Mouse (Mus musculus): ENCODE results near the gene Tmco1. TPM values are rescaled to one million over a fixed set of nuclear protein-coding genes. Genes with fewer than 3 reads are reported as not detected.

Gene Tmco1
- polyA plus RNA-seq, 1 experiment from 2014 or later: 69.9 TPM

- H3K4me2 ChIP-seq: no peak overlapping the region
- peaks cover 98% of the 10 kb centered on the region for H3K36me3 ChIP-seq
- no peak overlapping the region for H3K4me3 ChIP-seq (replicated peaks)
- H3K9ac ChIP-seq: no peak overlapping the region
- no peak for ATAC-seq (ENCODE audit: low read depth)
- H3K27me3 ChIP-seq: no peaks in the 10 kb centered on the region
- DNase-seq: no peak
- no peaks in the 10 kb centered on the region for H3K9me3 ChIP-seq (replicated peaks)
- 86% methylated on average over 9 of the region's 9 CpGs for WGBS (ENCODE audit: insufficient replicate concordance)
- peaks cover 11% of the 10 kb centered on the region for H3K4me1 ChIP-seq (replicated peaks)
- no peak overlapping the region for H3K27ac ChIP-seq
These were observed 50.6 kb downstream of the Tmco1 start for GRCm38 (mm10) chr1:167358731-167359130.

DNA sequence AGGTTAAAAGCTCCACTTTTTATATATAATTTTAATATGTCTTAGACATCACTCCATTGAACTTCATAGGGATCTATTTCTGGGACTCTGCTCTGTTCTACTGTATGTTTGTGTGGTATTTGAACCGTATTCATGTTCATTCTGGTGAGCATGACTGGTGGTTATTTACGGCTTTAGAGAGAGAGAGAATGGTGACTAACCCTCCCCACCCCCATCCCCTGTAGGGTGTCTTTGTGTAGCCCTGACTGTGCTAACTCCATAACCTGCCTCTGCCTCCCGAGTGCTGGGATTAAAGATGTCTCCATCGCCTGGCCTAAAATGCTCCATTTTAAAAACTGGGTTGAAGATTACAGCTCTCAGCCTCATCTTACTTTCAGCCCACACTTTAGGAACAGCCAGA, 52.1 kb downstream of the Tmco1 start:
- H3K36me3 ChIP-seq: peaks cover 98% of the 10 kb centered on the region

GRCm38 (mm10) chr1:167362819-167363218, 54.6 kb downstream of the Tmco1 start:
- H3K27ac ChIP-seq: no peak overlapping the region
- DNase-seq (no peak), ATAC-seq (ENCODE audit: low read depth) (no peak)
- WGBS (ENCODE audit: insufficient replicate concordance): 91% methylated on average over 4 of the region's 4 CpGs
- no peaks in the 10 kb centered on the region for H3K27me3 ChIP-seq
- no peak overlapping the region for H3K4me2 ChIP-seq
- H3K9ac ChIP-seq: no peak overlapping the region
- no peak overlapping the region for H3K4me3 ChIP-seq (replicated peaks)
- peaks cover 18% of the 10 kb centered on the region for H3K4me1 ChIP-seq (replicated peaks)
- peaks cover 98% of the 10 kb centered on the region for H3K36me3 ChIP-seq
- no peaks in the 10 kb centered on the region for H3K9me3 ChIP-seq (replicated peaks)

More for the DNA sequence above, 52.1 kb downstream of the Tmco1 start:
- H3K27ac ChIP-seq: no peak overlapping the region
- no peaks in the 10 kb centered on the region for H3K27me3 ChIP-seq
- H3K9me3 ChIP-seq (replicated peaks): no peaks in the 10 kb centered on the region
- no peak for DNase-seq
- WGBS (ENCODE audit: insufficient replicate concordance): 86% methylated on average over 4 of the region's 4 CpGs
- no peak overlapping the region for H3K4me3 ChIP-seq (replicated peaks)
- ATAC-seq (ENCODE audit: low read depth): no peak
- no peak overlapping the region for H3K9ac ChIP-seq
- H3K4me1 ChIP-seq (replicated peaks): no peaks in the 10 kb centered on the region
- no peak overlapping the region for H3K4me2 ChIP-seq

GRCm38 (mm10) chr1:167363322-167363721, 55.1 kb downstream of the Tmco1 start:
- H3K27ac ChIP-seq: no peak overlapping the region
- no peak overlapping the region for H3K4me2 ChIP-seq
- H3K27me3 ChIP-seq: no peaks in the 10 kb centered on the region
- H3K4me3 ChIP-seq (replicated peaks): no peak overlapping the region
- no peak overlapping the region for H3K9ac ChIP-seq
- H3K4me1 ChIP-seq (replicated peaks): peaks cover 23% of the 10 kb centered on the region
- WGBS (ENCODE audit: insufficient replicate concordance): 87% methylated on average over 5 of the region's 5 CpGs
- ATAC-seq (ENCODE audit: low read depth): no peak
- H3K36me3 ChIP-seq: peaks cover 98% of the 10 kb centered on the region
- DNase-seq: no peak
- H3K9me3 ChIP-seq (replicated peaks): no peaks in the 10 kb centered on the region

- ATAC-seq (ENCODE audit: low read depth): no peak
- Histone ChIP-seq H3K27me3 (no peaks in the 10 kb centered on the region), H3K36me3 (peaks cover 97% of the 10 kb centered on the region), H3K9ac (no peak overlapping the region), H3K27ac (0 out of 2 replicates have a peak overlapping the region, but pooled peaks have one; percentile 86), H3K4me1 (replicated peaks) (peaks cover 47% of the 10 kb centered on the region), H3K4me2 (no peak overlapping the region), H3K9me3 (replicated peaks) (no peaks in the 10 kb centered on the region), H3K4me3 (replicated peaks) (no peak overlapping the region)
- no peak for DNase-seq
- whole genome bisulfite sequencing (ENCODE audit: insufficient replicate concordance): 92% methylated on average over 7 of the region's 7 CpGs
These were observed 57.6 kb downstream of the Tmco1 start for GRCm38 (mm10) chr1:167365808-167366207.

DNA sequence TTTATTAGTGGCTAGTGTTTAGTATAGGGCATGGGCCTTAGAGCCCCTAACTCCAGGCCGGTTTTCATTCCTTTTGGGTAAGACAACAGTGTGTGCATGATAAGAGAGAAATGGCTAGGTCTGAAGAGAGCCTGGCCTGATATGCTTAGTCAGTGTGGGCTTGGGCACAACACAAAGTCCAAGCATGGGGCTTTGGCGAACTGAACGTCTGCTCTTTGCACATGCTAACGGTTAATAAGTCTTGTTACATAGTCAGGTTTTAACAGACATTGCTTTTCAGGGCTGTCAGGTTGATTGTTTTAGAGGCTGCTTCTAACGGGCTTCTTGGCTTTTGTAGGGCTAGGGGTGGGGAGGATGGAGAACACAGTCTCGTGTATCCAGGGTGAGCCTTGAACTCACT, 58.4 kb downstream of the Tmco1 start:
- Histone ChIP-seq H3K9me3 (replicated peaks) (no peaks in the 10 kb centered on the region), H3K9ac (peak overlapping the region; percentile 19; the same call in 1 of the 2 replicates), H3K4me1 (replicated peaks) (peaks cover 55% of the 10 kb centered on the region), H3K36me3 (peaks cover 97% of the 10 kb centered on the region), H3K4me2 (no peak overlapping the region), H3K27me3 (no peaks in the 10 kb centered on the region), H3K4me3 (replicated peaks) (no peak overlapping the region), H3K27ac (peak overlapping the region; percentile 86)
- ATAC-seq (ENCODE audit: low read depth) (no peak), DNase-seq (no peak)
- 73% methylated on average over 6 of the region's 6 CpGs for WGBS (ENCODE audit: insufficient replicate concordance)

DNA sequence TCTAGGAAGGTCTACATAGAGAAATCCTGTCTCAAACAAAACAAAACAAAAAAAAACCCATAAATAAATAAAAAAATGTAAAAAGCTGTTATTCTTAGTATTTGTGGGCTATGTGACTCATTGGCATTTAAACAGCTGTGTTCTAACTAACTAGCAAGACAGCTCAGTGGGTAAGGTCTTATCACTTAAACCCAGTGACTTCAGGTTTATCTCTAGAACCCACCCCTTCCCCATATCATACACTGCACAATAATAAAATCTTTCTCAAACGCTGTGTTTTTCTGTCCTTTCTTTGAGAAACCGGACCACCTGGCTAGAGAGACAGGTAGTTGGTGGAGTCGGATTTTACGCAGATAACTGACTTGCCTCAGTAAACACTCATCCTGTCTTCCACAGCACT, 59.8 kb downstream of the Tmco1 start:
- no peaks in the 10 kb centered on the region for H3K9me3 ChIP-seq (replicated peaks)
- no peak overlapping the region; the same call in 1 of the 2 replicates for H3K4me3 ChIP-seq (replicated peaks)
- peak overlapping the region; percentile 46 for H3K9ac ChIP-seq
- 26% methylated on average over 4 of the region's 4 CpGs for WGBS (ENCODE audit: insufficient replicate concordance)
- peak overlapping the region; percentile 86 for H3K27ac ChIP-seq
- H3K4me1 ChIP-seq (replicated peaks): peaks cover 69% of the 10 kb centered on the region
- DNase-seq: peak; percentile 32
- peak; percentile 71 for ATAC-seq (ENCODE audit: low read depth)
- no peaks in the 10 kb centered on the region for H3K27me3 ChIP-seq
- peak overlapping the region; percentile 48 for H3K4me2 ChIP-seq
- peaks cover 97% of the 10 kb centered on the region for H3K36me3 ChIP-seq

DNA sequence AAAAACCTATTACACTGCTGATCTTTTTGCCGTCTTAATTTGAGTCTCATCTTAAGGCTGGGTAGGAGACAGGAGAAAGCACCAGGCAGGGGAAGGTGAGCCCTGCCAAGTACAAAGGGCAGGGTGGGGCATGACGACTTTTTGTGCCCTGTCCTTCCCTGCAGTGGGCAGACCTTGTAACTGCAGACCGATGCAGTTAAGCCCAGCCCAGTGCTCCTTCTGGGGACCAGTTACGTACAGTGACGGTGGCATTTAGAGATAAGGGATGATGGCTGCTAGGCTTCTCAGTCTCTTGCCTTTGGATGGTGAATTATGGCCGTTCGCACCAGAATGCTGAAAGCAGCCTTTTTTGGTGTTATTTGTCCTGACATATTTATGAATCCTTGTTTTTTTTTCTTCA, 60.3 kb downstream of the Tmco1 start:
- peak; percentile 71 for DNase-seq
- H3K9ac ChIP-seq: 0 out of 2 replicates have a peak overlapping the region, but pooled peaks have one; percentile 24
- WGBS (ENCODE audit: insufficient replicate concordance): 33% methylated on average over 7 of the region's 7 CpGs
- peaks cover 70% of the 10 kb centered on the region for H3K4me1 ChIP-seq (replicated peaks)
- H3K4me2 ChIP-seq: peak overlapping the region; percentile 48
- H3K9me3 ChIP-seq (replicated peaks): no peaks in the 10 kb centered on the region
- H3K36me3 ChIP-seq: peaks cover 97% of the 10 kb centered on the region
- H3K4me3 ChIP-seq (replicated peaks): no peak overlapping the region; the same call in 1 of the 2 replicates
- peak; percentile 91 for ATAC-seq (ENCODE audit: low read depth)
- peak overlapping the region; percentile 86 for H3K27ac ChIP-seq
- H3K27me3 ChIP-seq: no peaks in the 10 kb centered on the region

DNA sequence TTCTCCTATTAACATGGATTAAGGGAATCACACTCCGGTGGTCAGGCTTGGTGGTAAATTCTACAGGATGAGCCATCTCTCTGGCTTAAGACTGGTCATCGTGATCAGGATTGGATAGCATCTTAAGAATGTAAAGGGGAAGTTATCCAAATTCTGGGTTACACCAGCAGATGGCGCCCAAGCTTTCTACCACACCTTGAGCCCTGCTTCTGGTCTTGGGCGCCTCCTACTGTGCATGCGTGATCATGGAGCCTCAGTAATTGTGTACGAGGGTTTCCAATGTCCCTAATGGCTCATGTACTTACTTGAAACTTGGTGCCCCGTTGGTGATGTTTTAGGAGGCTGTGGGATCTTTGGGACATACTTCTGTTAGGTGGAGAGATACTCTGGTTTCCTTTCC, 61.7 kb downstream of the Tmco1 start:
- DNase-seq (peak; percentile 84), ATAC-seq (ENCODE audit: low read depth) (peak; percentile 47)
- peak overlapping the region; percentile 59 for H3K9ac ChIP-seq
- H3K27me3 ChIP-seq: no peaks in the 10 kb centered on the region
- no peaks in the 10 kb centered on the region for H3K9me3 ChIP-seq (replicated peaks)
- 5% methylated on average over 7 of the region's 7 CpGs for WGBS (ENCODE audit: insufficient replicate concordance)
- peaks cover 97% of the 10 kb centered on the region for H3K36me3 ChIP-seq
- H3K4me3 ChIP-seq (replicated peaks): no peak overlapping the region
- H3K27ac ChIP-seq: peak overlapping the region; percentile 86
- peaks cover 84% of the 10 kb centered on the region for H3K4me1 ChIP-seq (replicated peaks)
- no peak overlapping the region for H3K4me2 ChIP-seq

DNA sequence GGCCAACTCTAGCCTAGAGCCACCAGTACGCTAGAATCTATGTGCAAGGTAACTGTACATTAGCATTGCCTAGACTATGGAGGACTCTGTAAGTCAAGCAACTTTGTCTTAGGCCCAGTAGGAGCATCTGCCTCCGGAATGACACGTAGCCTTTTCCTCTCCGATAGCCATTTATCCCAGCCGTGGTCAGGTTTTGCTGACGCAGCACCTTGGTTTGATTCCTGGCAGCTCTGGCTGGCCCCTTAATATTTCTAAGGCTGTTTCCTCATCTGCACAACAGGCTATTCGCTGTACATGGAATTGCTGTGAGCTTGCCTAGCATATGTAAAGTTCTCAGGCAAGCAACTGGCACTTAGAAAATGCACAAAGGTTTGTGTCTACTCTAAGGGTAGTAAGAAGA, 64.6 kb downstream of the Tmco1 start:
- Histone ChIP-seq H3K9me3 (replicated peaks) (no peaks in the 10 kb centered on the region), H3K4me2 (no peak overlapping the region), H3K9ac (no peak overlapping the region), H3K4me3 (replicated peaks) (no peak overlapping the region), H3K27me3 (no peaks in the 10 kb centered on the region), H3K36me3 (peaks cover 97% of the 10 kb centered on the region), H3K4me1 (replicated peaks) (peaks cover 94% of the 10 kb centered on the region), H3K27ac (no peak overlapping the region)
- DNase-seq (no peak), ATAC-seq (ENCODE audit: low read depth) (no peak)
- WGBS (ENCODE audit: insufficient replicate concordance): 92% methylated on average over 7 of the region's 7 CpGs

DNA sequence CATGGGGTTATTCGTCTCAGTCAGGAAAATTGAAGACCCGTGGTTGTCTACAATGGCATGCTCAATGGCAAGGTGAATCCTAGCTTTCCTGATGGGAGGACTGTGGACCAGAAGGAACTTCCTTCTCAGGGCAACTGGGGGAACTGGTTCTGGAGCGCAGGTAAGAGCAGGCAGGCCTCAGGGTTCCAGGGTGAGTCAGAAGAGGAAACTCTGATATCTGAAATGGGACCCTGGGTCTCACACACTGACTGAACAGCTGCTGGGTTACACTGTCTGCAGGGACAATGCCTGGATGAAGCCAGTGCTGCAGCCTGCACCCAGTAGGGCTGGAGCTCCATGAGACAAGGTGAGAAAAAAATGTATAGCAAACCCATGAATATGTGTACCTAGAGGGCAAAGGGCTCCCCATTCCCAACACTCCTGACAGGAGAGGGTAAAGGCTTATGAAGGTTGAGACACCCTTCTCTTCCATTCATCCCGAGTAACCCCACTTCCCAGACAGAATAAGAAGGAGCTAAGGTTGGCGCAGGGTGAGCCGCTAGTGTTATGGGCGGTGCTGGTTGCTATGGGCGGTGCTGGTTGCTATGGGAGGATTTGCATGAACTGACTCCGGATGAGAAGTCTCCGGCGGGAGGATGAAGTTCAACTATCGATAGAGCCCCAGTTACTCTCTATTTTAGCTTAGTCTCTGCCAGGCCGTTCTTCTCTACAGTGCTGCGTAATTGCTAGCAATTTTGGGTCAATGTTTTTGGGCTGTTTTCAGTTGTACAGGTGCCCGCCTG, 66.0 kb downstream of the Tmco1 start:
- Histone ChIP-seq H3K27me3 (no peaks in the 10 kb centered on the region), H3K4me2 (peak overlapping the region; percentile 52), H3K4me3 (replicated peaks) (peak overlapping the region; percentile 40), H3K36me3 (peaks cover 98% of the 10 kb centered on the region), H3K4me1 (replicated peaks) (peaks cover 94% of the 10 kb centered on the region), H3K9me3 (replicated peaks) (no peaks in the 10 kb centered on the region), H3K27ac (peak overlapping the region; percentile 87), H3K9ac (peak overlapping the region; percentile 67)
- DNase-seq (peak; percentile 82), ATAC-seq (ENCODE audit: low read depth) (peak; percentile 78)
- 33% methylated on average over 15 of the region's 15 CpGs for WGBS (ENCODE audit: insufficient replicate concordance)

- WGBS (ENCODE audit: insufficient replicate concordance): 75% methylated on average over 2 of the region's 2 CpGs
- DNase-seq: no peak
- Histone ChIP-seq H3K4me1 (replicated peaks) (peaks cover 94% of the 10 kb centered on the region), H3K27me3 (no peaks in the 10 kb centered on the region), H3K36me3 (peaks cover 100% of the 10 kb centered on the region), H3K9ac (peak overlapping the region; percentile 67), H3K9me3 (replicated peaks) (no peaks in the 10 kb centered on the region), H3K27ac (peak overlapping the region; percentile 87), H3K4me3 (replicated peaks) (peak overlapping the region; percentile 40), H3K4me2 (peak overlapping the region; percentile 52)
- no peak; the same call in 1 of the 2 replicates for ATAC-seq (ENCODE audit: low read depth)
These were observed 66.8 kb downstream of the Tmco1 start for GRCm38 (mm10) chr1:167374942-167375341.
